Mouse (Mus musculus): Measurements from ENCODE around the gene March8. TPM values are rescaled to one million over a fixed set of nuclear protein-coding genes. Genes with fewer than 3 reads are reported as not detected.

The March8 gene
- total and polyA plus RNA-seq, 2 experiments from 2014 or later: 38.2 to 90.9 TPM

DNA sequence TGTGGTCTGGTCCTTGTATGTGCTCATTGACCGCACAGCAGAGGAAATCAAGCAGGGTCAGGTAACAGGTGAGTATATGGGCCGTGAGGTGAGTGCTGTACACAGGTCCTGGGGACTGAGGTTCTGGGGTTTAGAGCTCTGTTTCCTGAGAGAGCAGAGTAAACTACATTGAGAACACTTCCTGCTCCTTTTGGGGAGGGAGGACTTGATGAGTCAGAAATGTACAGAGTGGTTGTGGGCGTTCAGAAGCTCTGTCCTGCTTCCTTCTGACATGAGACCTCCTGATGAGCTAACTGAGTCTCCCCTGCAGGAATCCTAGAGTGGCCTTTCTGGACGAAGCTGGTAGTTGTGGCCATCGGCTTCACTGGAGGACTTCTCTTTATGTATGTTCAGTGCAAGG lies 67.9 kb downstream of the March8 start:
- Histone ChIP-seq H3K4me1 (ENCODE audit: insufficient read depth, low read length) (no peaks in the 10 kb centered on the region), H3K36me3 (ENCODE audit: insufficient read depth, low read length) (peaks cover 18% of the 10 kb centered on the region), H3K27ac (ENCODE audit: low read depth, low read length) (0 out of 2 replicates have a peak overlapping the region, but pooled peaks have one; percentile 7), H3K27me3 (ENCODE audit: insufficient read depth, low read length) (no peaks in the 10 kb centered on the region), H3K4me3 (ENCODE audit: low read depth, low read length) (no peak overlapping the region), H3K4me2 (ENCODE audit: low read depth, low read length, poor library complexity, severe bottlenecking) (no peak overlapping the region), H3K9ac (replicated peaks; ENCODE audit: low read length, poor library complexity, severe bottlenecking) (no peak overlapping the region), H3K9me3 (ENCODE audit: low read length) (no peaks in the 10 kb centered on the region)
- 67% methylated on average over 5 of the region's 5 CpGs for WGBS
- no peak for DNase-seq (ENCODE audit: low spot score)
- TF ChIP-seq CTCF (IDR thresholded peaks at IDR 0.05): no peak
- no peak for ATAC-seq (ENCODE audit: low FRiP score)

DNA sequence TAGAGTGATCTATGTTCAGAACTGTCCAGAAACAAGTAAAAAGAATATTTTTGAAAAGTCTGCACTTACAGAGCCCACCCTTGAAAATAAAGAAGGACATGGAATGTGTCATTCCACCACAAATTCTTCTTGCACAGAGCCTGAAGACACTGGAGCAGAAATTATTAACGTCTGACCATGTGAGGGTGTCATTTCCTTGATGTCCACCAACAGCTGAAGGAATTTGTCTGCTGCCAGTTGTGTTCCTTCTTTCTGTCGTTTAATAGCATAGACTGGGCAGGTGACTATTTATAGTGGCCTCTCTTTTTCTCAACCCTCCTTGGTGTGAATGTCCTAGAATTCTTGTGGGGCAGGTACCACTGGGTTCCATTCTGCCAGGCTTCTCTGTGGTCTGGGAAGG lies 68.3 kb downstream of the March8 start:
- 83% methylated on average over 2 of the region's 2 CpGs for WGBS
- Histone ChIP-seq H3K4me1 (ENCODE audit: insufficient read depth, low read length) (no peaks in the 10 kb centered on the region), H3K9ac (replicated peaks; ENCODE audit: low read length, poor library complexity, severe bottlenecking) (no peak overlapping the region), H3K9me3 (ENCODE audit: low read length) (no peaks in the 10 kb centered on the region), H3K4me3 (ENCODE audit: low read depth, low read length) (no peak overlapping the region), H3K36me3 (ENCODE audit: insufficient read depth, low read length) (peaks cover 16% of the 10 kb centered on the region), H3K27me3 (ENCODE audit: insufficient read depth, low read length) (no peaks in the 10 kb centered on the region), H3K4me2 (ENCODE audit: low read depth, low read length, poor library complexity, severe bottlenecking) (no peak overlapping the region), H3K27ac (ENCODE audit: low read depth, low read length) (no peak overlapping the region)
- DNase-seq (ENCODE audit: low spot score): no peak
- no peak for ATAC-seq (ENCODE audit: low FRiP score)
- no peak for TF ChIP-seq CTCF (IDR thresholded peaks at IDR 0.05)

DNA sequence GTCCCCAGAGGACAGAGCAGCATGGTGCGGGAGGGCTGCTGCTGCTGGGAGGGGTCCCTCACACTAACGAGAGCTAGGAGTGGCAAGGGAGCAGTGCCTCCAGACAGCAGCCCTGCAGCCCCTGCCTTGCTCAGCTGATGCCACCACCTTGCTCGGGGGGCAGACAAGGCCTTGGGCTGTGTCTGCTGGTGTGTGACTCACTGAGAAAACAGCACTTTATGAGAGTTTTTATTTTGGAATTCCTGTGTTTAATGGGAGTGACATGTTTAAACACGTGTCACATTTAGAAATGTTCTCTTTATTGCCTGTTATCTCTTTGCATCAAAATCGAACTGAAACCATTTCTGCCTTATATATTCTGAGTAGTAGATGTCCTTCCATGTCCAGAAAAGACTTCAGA lies 68.9 kb downstream of the March8 start:
- no peak for TF ChIP-seq CTCF (IDR thresholded peaks at IDR 0.05)
- no peak for DNase-seq (ENCODE audit: low spot score)
- Histone ChIP-seq H3K4me2 (ENCODE audit: low read depth, low read length, poor library complexity, severe bottlenecking) (no peak overlapping the region), H3K4me1 (ENCODE audit: insufficient read depth, low read length) (no peaks in the 10 kb centered on the region), H3K27me3 (ENCODE audit: insufficient read depth, low read length) (no peaks in the 10 kb centered on the region), H3K36me3 (ENCODE audit: insufficient read depth, low read length) (peaks cover 11% of the 10 kb centered on the region), H3K4me3 (ENCODE audit: low read depth, low read length) (no peak overlapping the region), H3K9ac (replicated peaks; ENCODE audit: low read length, poor library complexity, severe bottlenecking) (no peak overlapping the region), H3K27ac (ENCODE audit: low read depth, low read length) (no peak overlapping the region), H3K9me3 (ENCODE audit: low read length) (no peaks in the 10 kb centered on the region)
- WGBS: 61% methylated on average over 5 of the region's 5 CpGs
- ATAC-seq (ENCODE audit: low FRiP score): no peak

DNA sequence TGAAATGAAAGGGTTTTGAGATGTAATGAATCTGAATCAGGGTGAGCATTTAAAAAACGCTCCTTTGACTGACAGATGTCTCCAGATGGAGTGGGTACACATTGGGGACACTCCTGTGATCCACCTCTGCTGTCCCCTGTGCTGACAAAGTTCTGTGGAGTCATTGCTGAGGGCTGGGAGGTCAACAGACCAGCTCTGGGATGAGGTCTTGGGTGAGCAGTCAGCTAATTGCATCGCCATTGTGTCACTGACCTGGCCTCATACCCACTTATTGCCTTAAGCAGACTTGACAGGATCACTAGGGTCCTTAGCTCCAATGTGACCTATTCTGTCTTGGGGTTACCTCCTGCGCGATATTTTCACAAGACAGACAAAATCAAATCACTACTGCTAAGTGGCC lies 69.4 kb downstream of the March8 start:
- no peak for DNase-seq (ENCODE audit: low spot score)
- no peak for ATAC-seq (ENCODE audit: low FRiP score)
- 87% methylated on average over 4 of the region's 4 CpGs for WGBS
- Histone ChIP-seq H3K27ac (ENCODE audit: low read depth, low read length) (no peak overlapping the region), H3K4me2 (ENCODE audit: low read depth, low read length, poor library complexity, severe bottlenecking) (no peak overlapping the region), H3K4me1 (ENCODE audit: insufficient read depth, low read length) (no peaks in the 10 kb centered on the region), H3K27me3 (ENCODE audit: insufficient read depth, low read length) (no peaks in the 10 kb centered on the region), H3K4me3 (ENCODE audit: low read depth, low read length) (no peak overlapping the region), H3K9me3 (ENCODE audit: low read length) (no peaks in the 10 kb centered on the region), H3K9ac (replicated peaks; ENCODE audit: low read length, poor library complexity, severe bottlenecking) (no peak overlapping the region), H3K36me3 (ENCODE audit: insufficient read depth, low read length) (peaks cover 9% of the 10 kb centered on the region)
- TF ChIP-seq CTCF (IDR thresholded peaks at IDR 0.05): no peak

DNA sequence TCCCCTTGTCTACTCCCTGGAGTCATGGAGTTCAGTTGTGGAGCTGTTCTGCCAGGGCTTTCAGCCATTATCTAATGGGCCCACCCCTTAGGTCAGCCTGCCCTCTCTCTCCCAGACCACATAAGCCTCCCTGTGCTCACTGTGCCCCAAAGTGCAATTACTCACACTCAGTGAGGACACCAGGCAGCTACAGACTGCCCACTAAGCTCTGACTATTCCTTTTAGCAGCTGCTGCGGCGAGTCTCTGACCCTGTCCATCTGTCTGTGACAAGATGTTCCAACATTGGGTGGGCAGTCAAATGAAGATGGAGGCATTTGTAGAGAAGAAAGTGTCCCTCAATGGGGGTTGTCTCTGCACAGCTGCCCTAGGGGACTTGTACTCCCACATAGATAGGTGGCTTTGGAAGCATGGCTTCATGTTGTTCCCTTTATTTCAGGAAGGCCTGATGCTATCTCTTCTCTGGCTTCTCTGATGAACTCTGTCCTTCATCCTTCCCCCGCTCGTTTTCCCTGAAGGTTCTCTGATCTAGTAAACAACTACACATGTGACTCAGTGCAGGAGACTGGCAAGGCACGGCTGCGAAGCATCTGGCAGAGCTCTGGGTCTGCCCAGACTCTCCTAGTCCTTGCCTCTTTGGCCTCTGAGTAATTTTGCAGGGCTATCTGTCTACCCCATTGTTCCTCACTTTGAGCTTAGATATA lies 70.3 kb downstream of the March8 start:
- H3K4me3 ChIP-seq (ENCODE audit: low read depth, low read length): no peak overlapping the region
- H3K9me3 ChIP-seq (ENCODE audit: low read length): no peaks in the 10 kb centered on the region
- H3K4me1 ChIP-seq (ENCODE audit: insufficient read depth, low read length): no peaks in the 10 kb centered on the region
- no peak overlapping the region for H3K9ac ChIP-seq (replicated peaks; ENCODE audit: low read length, poor library complexity, severe bottlenecking)
- no peak overlapping the region for H3K4me2 ChIP-seq (ENCODE audit: low read depth, low read length, poor library complexity, severe bottlenecking)
- ATAC-seq (ENCODE audit: low FRiP score) (no peak), DNase-seq (ENCODE audit: low spot score) (no peak)
- WGBS: 95% methylated on average over 6 of the region's 6 CpGs
- no peak overlapping the region for H3K27ac ChIP-seq (ENCODE audit: low read depth, low read length)
- no peak for TF ChIP-seq CTCF (IDR thresholded peaks at IDR 0.05)
- peaks cover 12% of the 10 kb centered on the region for H3K36me3 ChIP-seq (ENCODE audit: insufficient read depth, low read length)
- H3K27me3 ChIP-seq (ENCODE audit: insufficient read depth, low read length): no peaks in the 10 kb centered on the region

DNA sequence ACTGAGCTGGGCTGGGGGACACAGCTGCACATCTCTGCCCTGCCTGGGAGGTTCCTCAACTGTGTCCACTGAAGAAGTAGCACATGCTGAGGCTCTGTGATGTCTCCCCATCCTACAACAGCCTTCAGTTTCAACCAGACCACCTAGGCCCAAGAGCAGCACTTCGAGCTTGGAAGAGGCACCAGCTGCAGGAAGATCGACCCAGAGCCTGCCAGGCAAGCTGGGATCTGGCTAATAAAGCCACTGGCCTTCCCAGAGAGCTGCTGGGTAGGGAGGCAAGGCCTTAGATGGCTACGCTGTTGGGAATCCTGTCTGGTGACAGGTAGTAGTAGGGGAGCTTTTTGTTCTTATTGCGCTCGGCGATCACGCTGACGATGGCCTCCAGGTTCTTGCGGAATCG lies 72.6 kb downstream of the March8 start:
- ATAC-seq (ENCODE audit: low FRiP score) (no peak), DNase-seq (ENCODE audit: low spot score) (no peak)
- Histone ChIP-seq H3K36me3 (ENCODE audit: insufficient read depth, low read length) (peaks cover 12% of the 10 kb centered on the region), H3K27ac (ENCODE audit: low read depth, low read length) (no peak overlapping the region), H3K9ac (replicated peaks; ENCODE audit: low read length, poor library complexity, severe bottlenecking) (no peak overlapping the region), H3K4me2 (ENCODE audit: low read depth, low read length, poor library complexity, severe bottlenecking) (no peak overlapping the region), H3K4me1 (ENCODE audit: insufficient read depth, low read length) (no peaks in the 10 kb centered on the region), H3K9me3 (ENCODE audit: low read length) (no peaks in the 10 kb centered on the region), H3K4me3 (ENCODE audit: low read depth, low read length) (no peak overlapping the region), H3K27me3 (ENCODE audit: insufficient read depth, low read length) (no peaks in the 10 kb centered on the region)
- TF ChIP-seq CTCF (IDR thresholded peaks at IDR 0.05): no peak
- 98% methylated on average over 10 of the region's 10 CpGs for WGBS

All from midbrain, postnatal 0 days (tissue).